Mouse (Mus musculus) neutrophil, adult 5-6 weeks (primary cell): ENCODE data around the gene Ggcx. TPM values are rescaled to one million over a fixed set of nuclear protein-coding genes. Genes with fewer than 3 reads are reported as not detected.

Source experiments
- ATAC-seq: fragments of 151-379, 151-347 bp; 2 replicates; pipeline ENCODE4 v1.8.0; 2017; ENCODE audit warnings: mild to moderate bottlenecking, moderate TSS enrichment; ENCODE audit not compliant: insufficient number of reproducible peaks, poor library complexity, low FRiP score, severe bottlenecking; ENCODE audit errors: extremely low read depth
- total RNA-seq: library from RNA; stranded (forward); fragments of 200-1000 nt; gene quantifications from 2 replicates; pipeline ENCODE4 v1.2.3, GENCODE M21; 2017

The Ggcx gene
- total RNA-seq, 1 experiment from 2014 or later, result 10.5 TPM

GRCm38 (mm10) chr6:72480422-72480702, 66.3 kb downstream of the Ggcx start:
- ATAC-seq, result no peak

Other genes starting within 250 kb of the Ggcx start
- gene Atoh8, start 178.7 kb upstream of the Ggcx start, total RNA-seq, result not detected in 2 replicates
- gene Sftpb, start 109.7 kb upstream of the Ggcx start, total RNA-seq, result not detected in 2 replicates
- 34.1 and 44.6 TPM in 2 replicates for gene Usp39, start 69.1 kb upstream of the Ggcx start, total RNA-seq
- 44.6 and 44.9 TPM in 2 replicates for gene 0610030E20Rik, start 67.0 kb upstream of the Ggcx start, total RNA-seq
- 0.93 and 2.2 TPM in 2 replicates for gene Tmem150a, start 58.9 kb upstream of the Ggcx start, total RNA-seq
- gene Rnf181, start 47.4 kb upstream of the Ggcx start, total RNA-seq, result 79.3 and 102 TPM in 2 replicates
- 15.8 and 16.2 TPM in 2 replicates for gene Vamp5, start 33.8 kb upstream of the Ggcx start, total RNA-seq
- 230 and 268 TPM in 2 replicates for gene Vamp8, start 23.6 kb upstream of the Ggcx start, total RNA-seq
- 159 and 167 TPM in 2 replicates for gene Mat2a, start 25.2 kb downstream of the Ggcx start, total RNA-seq
- gene Sh2d6, start 107.4 kb downstream of the Ggcx start, total RNA-seq, result 1.3 TPM in 1 of 2 replicates, not detected in the other
- 145 and 178 TPM in 2 replicates for gene Capg, start 130.1 kb downstream of the Ggcx start, total RNA-seq
- gene Elmod3, start 184.1 kb downstream of the Ggcx start, total RNA-seq, result 8.7 and 10.5 TPM in 2 replicates
- 1.2 and 1.5 TPM in 2 replicates for gene Retsat, start 184.2 kb downstream of the Ggcx start, total RNA-seq
- 104 and 120 TPM in 2 replicates for gene Tgoln1, start 202.7 kb downstream of the Ggcx start, total RNA-seq